Mouse (Mus musculus): ENCODE results near the gene Kif28. TPM values are rescaled to one million over a fixed set of nuclear protein-coding genes. Genes with fewer than 3 reads are reported as not detected.
"Not testable (repeated sequence)": the region's sequence is repeated elsewhere in the genome, so short reads cannot be mapped to it uniquely, and the experiment has no call there.

The Kif28 gene
- polyA plus RNA-seq, 1 experiment from 2014 or later, result not detected

DNA sequence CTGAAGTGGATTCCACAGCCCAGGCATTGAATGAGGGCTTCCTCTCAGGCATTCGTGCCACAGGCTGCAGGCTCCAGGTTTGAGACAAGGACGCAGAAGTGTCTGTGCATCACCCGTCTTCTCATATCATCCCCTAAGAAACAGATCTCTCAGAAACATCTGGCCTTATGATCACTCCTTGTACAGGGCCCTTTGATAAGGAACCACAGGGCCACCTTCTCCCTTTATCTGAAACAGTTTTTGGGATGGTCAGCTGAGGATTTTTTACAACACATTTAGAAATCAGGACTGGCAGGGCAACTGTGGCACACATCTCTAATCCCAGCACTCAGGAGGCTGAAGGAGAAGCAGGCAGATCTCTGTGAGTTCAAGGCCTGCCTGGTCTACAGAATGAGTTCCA is 95.7 kb downstream of the Kif28 start:
- whole genome bisulfite sequencing, result 46% methylated on average over 3 of the region's 3 CpGs

DNA sequence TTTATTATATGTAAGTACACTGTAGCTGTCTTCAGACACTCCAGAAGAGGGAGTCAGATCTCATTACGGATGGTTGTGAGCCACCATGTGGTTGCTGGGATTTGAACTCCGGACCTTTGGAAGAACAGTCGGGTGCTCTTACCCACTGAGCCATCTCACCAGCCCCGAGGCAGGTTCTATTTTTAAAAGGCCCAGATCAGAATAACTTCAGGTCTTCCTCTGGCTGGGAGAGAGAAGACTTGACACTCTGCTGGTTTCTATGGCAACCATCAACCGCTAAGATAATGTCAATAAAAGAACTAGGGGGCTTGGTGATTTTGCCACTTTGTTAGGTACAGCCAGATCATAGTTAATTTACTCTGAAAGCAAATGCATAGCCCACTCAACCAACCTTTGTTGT is 96.4 kb downstream of the Kif28 start:
- not testable (repeated sequence) for H3K36me3 ChIP-seq (ENCODE audit: control insufficient read depth, insufficient read depth, low read length); H3K4me1 ChIP-seq (replicated peaks; ENCODE audit: control insufficient read depth, insufficient read depth, low read length); DNase-seq (ENCODE audit: low spot score); ATAC-seq (replicated peaks; ENCODE audit: low FRiP score); H3K27me3 ChIP-seq (replicated peaks; ENCODE audit: control insufficient read depth, insufficient read depth, low read length); H3K4me2 ChIP-seq; H3K4me3 ChIP-seq (ENCODE audit: low read depth, low read length); H3K9me3 ChIP-seq (ENCODE audit: control insufficient read depth, low read length); H3K27ac ChIP-seq (ENCODE audit: low read depth, low read length); H3K9ac ChIP-seq (ENCODE audit: low read depth, low read length)
- WGBS, result 59% methylated on average over 4 of the region's 5 CpGs

More for the DNA sequence above, 95.7 kb downstream of the Kif28 start:
- H3K27ac ChIP-seq (ENCODE audit: low read depth, low read length), result no peak overlapping the region
- H3K9ac ChIP-seq (ENCODE audit: low read depth, low read length), result no peak overlapping the region
- H3K4me1 ChIP-seq (replicated peaks; ENCODE audit: control insufficient read depth, insufficient read depth, low read length), result peaks cover 6% of the 10 kb centered on the region
- no peak overlapping the region for H3K4me2 ChIP-seq
- DNase-seq (ENCODE audit: low spot score) (no peak), ATAC-seq (replicated peaks; ENCODE audit: low FRiP score) (peak; percentile 54)
- H3K9me3 ChIP-seq (ENCODE audit: control insufficient read depth, low read length), result no peaks in the 10 kb centered on the region
- no peak overlapping the region for H3K4me3 ChIP-seq (ENCODE audit: low read depth, low read length)
- no peaks in the 10 kb centered on the region for H3K27me3 ChIP-seq (replicated peaks; ENCODE audit: control insufficient read depth, insufficient read depth, low read length)
- no peaks in the 10 kb centered on the region for H3K36me3 ChIP-seq (ENCODE audit: control insufficient read depth, insufficient read depth, low read length)

GRCm38 (mm10) chr1:179645980-179646268 is 99.1 kb downstream of the Kif28 start:
- WGBS, result 11% methylated on average over 4 of the region's 4 CpGs
- H3K27ac ChIP-seq (ENCODE audit: low read depth, low read length), result no peak overlapping the region
- ATAC-seq (replicated peaks; ENCODE audit: low FRiP score) (peak; percentile 42; the same call in 1 of the 2 replicates), DNase-seq (ENCODE audit: low spot score) (no peak)
- no peaks in the 10 kb centered on the region for H3K9me3 ChIP-seq (ENCODE audit: control insufficient read depth, low read length)
- H3K4me3 ChIP-seq (ENCODE audit: low read depth, low read length), result no peak overlapping the region
- H3K9ac ChIP-seq (ENCODE audit: low read depth, low read length), result no peak overlapping the region
- H3K27me3 ChIP-seq (replicated peaks; ENCODE audit: control insufficient read depth, insufficient read depth, low read length), result no peaks in the 10 kb centered on the region
- H3K4me1 ChIP-seq (replicated peaks; ENCODE audit: control insufficient read depth, insufficient read depth, low read length), result peaks cover 6% of the 10 kb centered on the region
- H3K4me2 ChIP-seq, result peak overlapping the region; percentile 43
- no peaks in the 10 kb centered on the region for H3K36me3 ChIP-seq (ENCODE audit: control insufficient read depth, insufficient read depth, low read length)

Other genes with a start within 250 kb of the Kif28 start
- 14.0 and 17.3 TPM in 2 replicates for gene Smyd3, start 227.2 kb downstream of the Kif28 start, polyA plus RNA-seq (2014; fragmentation: Nextera tagmentation; extraction: Ambion mirVana)
- 25.0 and 31.9 TPM in 2 replicates for gene Tfb2m, start 199.0 kb downstream of the Kif28 start, polyA plus RNA-seq (2014; fragmentation: Nextera tagmentation; extraction: Ambion mirVana)
- gene Cnst, start 198.9 kb downstream of the Kif28 start, polyA plus RNA-seq (2014; fragmentation: Nextera tagmentation; extraction: Ambion mirVana), result 12.9 and 16.7 TPM in 2 replicates
- gene Sccpdh, start 77.1 kb downstream of the Kif28 start, polyA plus RNA-seq (2014; fragmentation: Nextera tagmentation; extraction: Ambion mirVana), result 26.7 and 29.5 TPM in 2 replicates
- gene Gm10518, start 58.1 kb upstream of the Kif28 start, polyA plus RNA-seq (2014; fragmentation: Nextera tagmentation; extraction: Ambion mirVana), result 0.38 and 0.51 TPM in 2 replicates
- 52.9 and 54.6 TPM in 2 replicates for gene Ahctf1, start 58.4 kb upstream of the Kif28 start, polyA plus RNA-seq (2014; fragmentation: Nextera tagmentation; extraction: Ambion mirVana)
- gene Cdc42bpa, start 215.2 kb upstream of the Kif28 start, polyA plus RNA-seq (2014; fragmentation: Nextera tagmentation; extraction: Ambion mirVana), result 11.2 and 13.1 TPM in 2 replicates

All from liver, embryonic 11.5 days (tissue).